Mouse (Mus musculus) MEL (cell line): ENCODE measurements around the gene Prkcb. TPM values are rescaled to one million over a fixed set of nuclear protein-coding genes. Genes with fewer than 3 reads are reported as not detected.

Experiments used
- DNase-seq: peaks from one replicate; pipeline ENCODE4 v3.0.0; 2011; ENCODE audit warnings: low read depth, low spot score
- H3K27ac ChIP-seq: 2 replicates; pipeline ENCODE4 v1.5.1; 2012; ENCODE audit warnings: low read depth, mild to moderate bottlenecking, control low read depth, low read length, moderate library complexity; ENCODE audit not compliant: control insufficient read depth
- H3K27me3 ChIP-seq, 2 experiments: fragments of 150-350 bp in 1 of 2; sonication (generic) in 1 of 2; 2 replicates each; pipeline ENCODE4 v1.6.1; 2012; ENCODE audit warnings: low read length in 2 of 2, mild to moderate bottlenecking in 2 of 2, improper control_type of control experiment in 1 of 2, moderate library complexity in 1 of 2; ENCODE audit not compliant: insufficient read depth in 2 of 2, control insufficient read depth in 1 of 2
- H3K36me3 ChIP-seq, 2 experiments: 2 replicates each; pipeline ENCODE4 v1.6.1; 2012 to 2014; ENCODE audit warnings: low read length in 2 of 2, improper control_type of control experiment in 1 of 2, inconsistent platforms in 1 of 2, mild to moderate bottlenecking in 1 of 2; ENCODE audit not compliant: insufficient read depth in 2 of 2, control insufficient read depth in 1 of 2
- H3K4me1 ChIP-seq, 2 experiments: fragments of 150-350 bp in 1 of 2; sonication (generic) in 1 of 2; 2 replicates each; pipeline ENCODE4 v1.6.1; 2012; ENCODE audit warnings: low read length in 2 of 2, improper control_type of control experiment in 1 of 2, mild to moderate bottlenecking in 1 of 2; ENCODE audit not compliant: insufficient read depth in 2 of 2, control insufficient read depth in 1 of 2
- H3K4me3 ChIP-seq, 2 experiments: fragments of 150-350 bp in 1 of 2; sonication (generic) in 1 of 2; 2 replicates each; pipeline ENCODE4 v1.5.1; 2012; ENCODE audit warnings: low read depth in 2 of 2, low read length in 2 of 2, mild to moderate bottlenecking in 2 of 2, moderate library complexity in 2 of 2, control low read depth in 1 of 2, improper control_type of control experiment in 1 of 2; ENCODE audit not compliant: control insufficient read depth in 1 of 2, insufficient read depth in 1 of 2
- H3K79me2 ChIP-seq: 2 replicates; pipeline ENCODE4 v1.6.1; 2012; ENCODE audit warnings: mild to moderate bottlenecking, low read length, moderate library complexity; ENCODE audit not compliant: control insufficient read depth, poor library complexity, insufficient read depth
- H3K9ac ChIP-seq: 2 replicates; pipeline ENCODE4 v1.6.1; 2012; ENCODE audit warnings: low read depth, mild to moderate bottlenecking, control low read depth, low read length, moderate library complexity; ENCODE audit not compliant: control insufficient read depth, poor library complexity, severe bottlenecking
- H3K9me3 ChIP-seq: fragments of 150-350 bp; sonication (generic); replicated peaks from 2 replicates; pipeline ENCODE4 v1.6.1; 2012; ENCODE audit warnings: mild to moderate bottlenecking, low read length, improper control_type of control experiment, moderate library complexity; ENCODE audit not compliant: insufficient read depth
- CHD1 ChIP-seq: IDR thresholded peaks from 2 replicates; pipeline ENCODE4 v1.6.1; 2012; ENCODE audit warnings: low read depth, mild to moderate bottlenecking, inconsistent platforms, low read length, improper control_type of control experiment
- ETS1 ChIP-seq: IDR thresholded peaks from 2 replicates; pipeline ENCODE4 v1.6.1; 2012; ENCODE audit warnings: low read depth, mild to moderate bottlenecking, inconsistent platforms, low read length, improper control_type of control experiment, moderate library complexity
- HCFC1 ChIP-seq: IDR thresholded peaks from 2 replicates; pipeline ENCODE4 v1.6.1; 2012; ENCODE audit warnings: low read depth, mild to moderate bottlenecking, inconsistent platforms, low read length, improper control_type of control experiment, moderate library complexity
- JUND ChIP-seq: IDR thresholded peaks from 2 replicates; pipeline ENCODE4 v1.6.1; 2011; ENCODE audit warnings: low read depth, mild to moderate bottlenecking, improper control_type of control experiment, low read length
- KAT2A ChIP-seq: conservative IDR thresholded peaks from 2 replicates; pipeline ENCODE4 v1.6.1; 2012; ENCODE audit warnings: low read depth, low read length, improper control_type of control experiment, inconsistent platforms
- MAX ChIP-seq: IDR thresholded peaks from 2 replicates; pipeline ENCODE4 v1.6.1; 2011; ENCODE audit warnings: low read length, improper control_type of control experiment
- MXI1 ChIP-seq: IDR thresholded peaks from 2 replicates; pipeline ENCODE4 v1.6.1; 2011; ENCODE audit warnings: mild to moderate bottlenecking, low read depth, low read length, improper control_type of control experiment
- MYB ChIP-seq: IDR thresholded peaks from 2 replicates; pipeline ENCODE4 v1.6.1; 2011; ENCODE audit warnings: mild to moderate bottlenecking, low read depth, low read length, improper control_type of control experiment
- MYC ChIP-seq: IDR thresholded peaks from 2 replicates; pipeline ENCODE4 v1.6.1; 2011; ENCODE audit warnings: low read depth, mild to moderate bottlenecking, low read length, improper control_type of control experiment, moderate library complexity
- NELFE ChIP-seq: IDR thresholded peaks from 2 replicates; pipeline ENCODE4 v1.6.1; 2011; ENCODE audit warnings: low read depth, low read length, improper control_type of control experiment
- RCOR1 ChIP-seq: IDR thresholded peaks from 2 replicates; pipeline ENCODE4 v1.6.1; 2012; ENCODE audit warnings: low read depth, mild to moderate bottlenecking, inconsistent platforms, low read length, improper control_type of control experiment
- TBP ChIP-seq: IDR thresholded peaks from 2 replicates; pipeline ENCODE4 v1.8.0; 2011; ENCODE audit warnings: low read depth, low read length, improper control_type of control experiment
- USF1 ChIP-seq: IDR thresholded peaks from 2 replicates; pipeline ENCODE4 v1.6.1; 2014; ENCODE audit warnings: low read depth, mild to moderate bottlenecking, inconsistent platforms, low read length, improper control_type of control experiment, moderate library complexity
- USF2 ChIP-seq, 2 experiments: IDR thresholded peaks; 2 replicates each; pipeline ENCODE4 v1.6.1; 2011 to 2012; ENCODE audit warnings: improper control_type of control experiment in 2 of 2, low read length in 2 of 2, borderline replicate concordance in 1 of 2, inconsistent platforms in 1 of 2, low read depth in 1 of 2, mild to moderate bottlenecking in 1 of 2; ENCODE audit not compliant: insufficient read depth in 1 of 2
- ZC3H11A ChIP-seq: IDR thresholded peaks from 2 replicates; pipeline ENCODE4 v1.6.1; 2012; ENCODE audit warnings: low read depth, mild to moderate bottlenecking, inconsistent platforms, low read length, improper control_type of control experiment
- polyA plus RNA-seq, 2 experiments: library from polyadenylated mRNA; stranded (reverse) in 1 of 2; unstranded in 1 of 2; fragments of >175 nt in 1 of 2; fragments of >200 nt in 1 of 2; gene quantifications; 2 replicates each; pipeline versions ENCODE4 v1.2.1 to v1.2.4; 2012; ENCODE audit warnings: low replicate concordance in 2 of 2, low read depth in 1 of 2; ENCODE audit not compliant: insufficient read length in 2 of 2, insufficient read depth in 1 of 2, missing spikeins in 1 of 2
- total RNA-seq: library from RNA; depleted of rRNA; stranded (reverse); fragments of 300-350 nt; gene quantifications from 2 replicates; pipeline ENCODE4 v1.2.3, GENCODE M21; 2012

Gene Prkcb
- total and polyA plus RNA-seq, 3 experiments: not detected

- Histone ChIP-seq H3K4me3 (no peak overlapping the region), H3K27ac (no peak overlapping the region), H3K9ac (no peak overlapping the region), H3K4me1 (no peaks in the 10 kb centered on the region), H3K79me2 (no peaks in the 10 kb centered on the region), H3K27me3 (no peaks in the 10 kb centered on the region), H3K36me3 (no peaks in the 10 kb centered on the region), H3K9me3 (no peaks in the 10 kb centered on the region)
- TF ChIP-seq MAX: no peak
- no peak for TF ChIP-seq CHD1
- no peak for TF ChIP-seq JUND
- no peak for TF ChIP-seq HCFC1
- no peak for TF ChIP-seq MYC
- TF ChIP-seq ETS1: no peak
- TF ChIP-seq MXI1: no peak
- TF ChIP-seq USF1: no peak
- TF ChIP-seq TBP: no peak
- no peak for DNase-seq
Measured at GRCm38 (mm10) chr7:122379292-122379691, 90.7 kb downstream of the Prkcb start.

- no peak for TF ChIP-seq ZC3H11A
- TF ChIP-seq MYB: no peak
- TF ChIP-seq USF2 (IDR thresholded peaks at IDR 0.05; ENCODE audit: borderline replicate concordance in 1 of 2, insufficient read depth in 1 of 2, low read depth in 1 of 2, low read length in 2 of 2): no peak
- TF ChIP-seq RCOR1: no peak
- TF ChIP-seq, all 39 proteins: peak for 0
- Histone ChIP-seq H3K9me3 (no peaks in the 10 kb centered on the region), H3K9ac (no peak overlapping the region), H3K79me2 (no peaks in the 10 kb centered on the region), H3K4me3 (no peak overlapping the region), H3K4me1 (no peaks in the 10 kb centered on the region), H3K27ac (no peak overlapping the region), H3K27me3 (no peaks in the 10 kb centered on the region), H3K36me3 (no peaks in the 10 kb centered on the region)
- DNase-seq: no peak
Measured at GRCm38 (mm10) chr7:122380336-122381130, 92.0 kb downstream of the Prkcb start.

- no peaks in the 10 kb centered on the region for H3K9me3 ChIP-seq
- TF ChIP-seq USF1: no peak
- no peak for TF ChIP-seq KAT2A
- no peak for TF ChIP-seq NELFE
- no peaks in the 10 kb centered on the region for H3K36me3 ChIP-seq
- H3K4me3 ChIP-seq: no peak overlapping the region
- no peak overlapping the region for H3K9ac ChIP-seq
- no peaks in the 10 kb centered on the region for H3K27me3 ChIP-seq
- no peaks in the 10 kb centered on the region for H3K4me1 ChIP-seq
- DNase-seq: no peak
- no peaks in the 10 kb centered on the region; the same call in 1 of the 2 replicates for H3K79me2 ChIP-seq
- H3K27ac ChIP-seq: no peak overlapping the region
Measured at GRCm38 (mm10) chr7:122381560-122381959, 93.0 kb downstream of the Prkcb start.
